Mouse (Mus musculus) left cerebral cortex, adult 2 months (tissue): Measurements from ENCODE around the gene Bckdha. TPM values are rescaled to one million over a fixed set of nuclear protein-coding genes. Genes with fewer than 3 reads are reported as not detected.

ENCODE experiments used
- DNase-seq, 2 experiments: peaks; one replicate each; pipeline ENCODE4 v3.0.0; 2021 to 2022; ENCODE audit warnings: low spot score in 2 of 2, mixed read lengths in 1 of 2; ENCODE audit errors: extremely low spot score in 1 of 2
- H3K27ac ChIP-seq: fragments of 200-600 bp; 2 replicates; pipeline ENCODE4 v1.8.1; 2022
- H3K4me3 ChIP-seq: fragments of 200-600 bp; 2 replicates; pipeline ENCODE4 v1.8.1; 2022
- CTCF ChIP-seq: fragments of 200-600 bp; IDR thresholded peaks from 2 replicates; pipeline ENCODE4 v1.8.1; 2022; ENCODE audit warnings: antibody characterized with exemption, mild to moderate bottlenecking, moderate library complexity
- intact Hi-C: fragments of 180-260 bp; cut with DNase I; formaldehyde crosslinking; loops from one replicate; pipeline ENCODE4 v1.15.1; 2025
- total RNA-seq, 2 experiments: library from RNA; stranded (reverse); gene quantifications; 2 replicates each; pipeline ENCODE4 v1.2.3; 2021

Gene Bckdha
- total RNA-seq, 2 experiments from 2014 or later = 32.9 to 33.9 TPM

DNA sequence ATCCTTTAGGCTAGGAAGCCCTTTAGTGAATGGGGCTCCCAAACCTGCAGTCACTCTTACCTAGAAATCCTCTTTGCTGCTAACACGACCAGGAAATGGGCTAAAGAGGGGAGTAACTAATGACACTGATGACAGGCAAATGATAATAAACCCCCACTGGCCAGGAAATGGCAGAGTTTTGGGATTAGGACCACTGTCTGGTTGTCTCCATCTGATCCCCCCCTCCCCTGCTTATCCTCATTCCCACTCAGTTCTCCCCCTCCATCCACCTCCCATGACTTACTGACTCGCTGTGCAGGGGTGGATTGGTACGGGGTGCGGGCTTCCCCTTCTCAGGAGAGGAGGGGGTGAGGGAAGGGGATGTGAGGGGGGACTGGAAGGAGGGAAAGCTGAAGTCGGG, 31.3 kb upstream of the Bckdha start:
- no peak overlapping the region for H3K27ac ChIP-seq
- no peak for DNase-seq
- H3K4me3 ChIP-seq = no peak overlapping the region
- intact Hi-C loops = no loop called here
- TF ChIP-seq CTCF = no peak

DNA sequence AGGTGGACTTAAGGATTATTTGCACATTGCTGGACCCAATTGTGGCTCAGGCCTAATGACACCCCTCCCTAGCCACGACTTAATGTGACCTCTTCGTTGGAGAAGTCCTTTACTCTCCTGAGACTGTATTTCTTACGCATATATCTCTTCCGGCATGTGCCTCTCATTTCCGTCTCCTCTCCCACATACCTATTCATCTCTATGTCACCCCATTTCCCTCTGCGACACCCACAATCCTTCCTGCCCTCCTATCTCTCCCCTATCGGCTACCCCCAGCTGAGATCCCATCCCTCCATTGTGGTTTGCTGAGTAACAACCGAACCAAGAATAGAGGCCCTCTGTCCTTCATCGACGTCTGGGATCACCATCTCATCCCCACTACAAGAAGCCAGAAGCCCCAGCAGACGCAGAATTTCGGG, 30.8 kb upstream of the Bckdha start:
- no peak for TF ChIP-seq CTCF
- intact Hi-C loops = no loop called here
- DNase-seq = no peak
- Histone ChIP-seq H3K27ac (no peak overlapping the region), H3K4me3 (peak overlapping the region; percentile 49)

DNA sequence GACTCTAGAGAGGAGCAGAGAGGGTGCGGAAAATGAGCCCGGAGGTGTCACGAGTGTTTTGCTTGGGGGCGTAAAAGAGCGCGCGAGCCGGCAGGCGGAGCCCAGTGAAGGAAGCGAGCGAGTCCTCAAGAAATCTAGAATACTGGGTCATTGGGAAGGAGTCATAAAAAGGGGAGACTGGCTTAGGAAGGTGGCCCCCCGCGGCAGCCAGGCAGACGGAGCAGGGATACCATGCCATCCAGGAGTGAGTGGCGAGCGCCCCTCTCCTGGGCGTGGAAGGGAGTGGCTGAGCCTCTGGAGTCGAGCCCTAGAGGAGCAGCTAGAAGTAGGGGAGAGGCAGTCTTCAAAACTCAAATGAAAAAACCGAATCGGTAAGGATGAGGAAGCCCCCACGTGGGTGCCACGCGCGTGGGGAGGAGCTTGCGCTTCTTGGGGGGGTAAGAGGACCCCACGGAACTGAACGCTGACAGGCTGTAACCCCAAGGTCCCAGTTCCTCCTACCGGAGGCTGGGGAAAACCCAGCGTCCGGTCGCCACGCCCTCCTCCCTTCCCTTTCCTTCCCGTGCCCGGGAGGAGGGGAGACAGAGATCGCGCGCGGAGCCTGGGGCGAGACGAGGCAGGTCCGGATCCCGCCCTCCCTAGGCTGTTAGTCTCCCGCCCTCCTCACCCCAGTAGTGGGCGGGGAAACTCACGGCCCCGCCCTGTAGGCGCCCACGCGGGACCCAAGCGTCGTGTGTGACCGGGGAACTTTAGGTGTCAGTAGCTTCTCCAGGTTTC, 30.2 kb upstream of the Bckdha start:
- TF ChIP-seq CTCF = no peak
- Histone ChIP-seq H3K27ac (peak overlapping the region; percentile 29), H3K4me3 (peak overlapping the region; percentile 49)
- DNase-seq = peak in 1 of 2 experiments; percentile 32
- intact Hi-C loops = no loop called here

DNA sequence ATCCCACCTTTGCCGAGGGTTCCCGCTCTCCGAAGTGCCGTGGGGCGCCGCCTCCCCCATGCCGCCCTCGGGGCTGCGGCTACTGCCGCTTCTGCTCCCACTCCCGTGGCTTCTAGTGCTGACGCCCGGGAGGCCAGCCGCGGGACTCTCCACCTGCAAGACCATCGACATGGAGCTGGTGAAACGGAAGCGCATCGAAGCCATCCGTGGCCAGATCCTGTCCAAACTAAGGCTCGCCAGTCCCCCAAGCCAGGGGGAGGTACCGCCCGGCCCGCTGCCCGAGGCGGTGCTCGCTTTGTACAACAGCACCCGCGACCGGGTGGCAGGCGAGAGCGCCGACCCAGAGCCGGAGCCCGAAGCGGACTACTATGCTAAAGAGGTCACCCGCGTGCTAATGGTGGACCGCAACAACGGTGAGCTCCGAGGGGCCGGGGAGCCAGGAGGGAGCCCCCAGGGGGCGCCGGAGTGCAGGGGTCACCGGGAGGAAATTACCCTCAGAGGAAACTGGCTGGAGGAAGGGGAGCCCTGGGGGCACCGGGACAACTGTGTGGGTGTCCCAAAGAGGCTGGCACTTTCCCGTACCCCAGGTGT, 29.1 kb upstream of the Bckdha start:
- intact Hi-C loops = loop anchor here (1.0 kb wide), 1 partner anchor 31 kb away; the partner anchor contains the start of gene Ccdc97
- Histone ChIP-seq H3K27ac (no peak overlapping the region), H3K4me3 (peak overlapping the region; percentile 49)
- peak; percentile 26 for TF ChIP-seq CTCF
- no peak for DNase-seq

DNA sequence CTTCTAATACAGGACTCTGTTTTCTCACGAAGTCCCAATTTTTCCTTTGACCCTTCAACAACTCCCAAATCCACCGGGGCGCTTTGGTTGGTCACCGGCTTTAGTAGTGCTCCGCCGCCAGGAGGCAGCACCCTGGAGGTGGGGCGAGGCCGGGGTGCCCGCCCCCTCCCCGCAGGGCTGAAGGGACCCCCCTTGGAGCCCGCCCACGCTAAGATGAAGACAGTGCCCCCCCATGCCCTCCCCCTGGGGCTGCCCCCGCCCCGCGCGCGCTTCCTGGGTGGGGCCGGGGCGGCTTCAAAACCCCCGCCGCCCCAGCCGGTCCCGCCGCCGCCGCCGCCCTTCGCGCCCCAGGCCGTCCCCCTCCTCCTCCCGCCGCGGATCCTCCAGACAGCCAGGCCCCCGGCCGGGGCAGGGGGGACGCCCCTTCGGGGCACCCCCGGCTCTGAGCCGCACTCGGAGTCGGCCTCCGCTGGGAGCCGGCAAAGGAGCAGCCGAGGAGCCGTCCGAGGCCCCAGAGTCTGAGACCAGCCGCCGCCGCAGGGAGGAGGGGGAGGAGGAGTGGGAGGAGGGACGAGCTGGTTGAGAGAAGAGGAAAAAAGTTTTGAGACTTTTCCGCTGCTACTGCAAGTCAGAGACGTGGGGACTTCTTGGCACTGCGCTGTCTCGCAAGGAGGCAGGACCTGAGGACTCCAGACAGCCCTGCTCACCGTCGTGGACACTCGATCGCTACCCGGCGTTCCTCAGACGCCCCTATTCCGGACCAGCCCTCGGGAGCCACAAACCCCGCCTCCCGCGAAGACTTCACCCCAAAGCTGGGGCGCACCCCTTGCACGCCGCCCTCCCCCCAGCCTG, 28.1 kb upstream of the Bckdha start, which contains the start of gene Tgfb1:
Gene Tgfb1 (plus strand): TSS at position 323 of the 852 bp plus-strand sequence.
- Histone ChIP-seq H3K27ac (peak within 1 kb of the TSS; percentile 70), H3K4me3 (peak within 1 kb of the TSS; percentile 49)
- DNase-seq = peak in 1 of 2 experiments; percentile 53
- intact Hi-C loops = loop anchor here (1.0 kb wide), 1 partner anchor 32 kb away; the partner anchor contains the start of gene Ccdc97
- TF ChIP-seq CTCF = peak; percentile 69

DNA sequence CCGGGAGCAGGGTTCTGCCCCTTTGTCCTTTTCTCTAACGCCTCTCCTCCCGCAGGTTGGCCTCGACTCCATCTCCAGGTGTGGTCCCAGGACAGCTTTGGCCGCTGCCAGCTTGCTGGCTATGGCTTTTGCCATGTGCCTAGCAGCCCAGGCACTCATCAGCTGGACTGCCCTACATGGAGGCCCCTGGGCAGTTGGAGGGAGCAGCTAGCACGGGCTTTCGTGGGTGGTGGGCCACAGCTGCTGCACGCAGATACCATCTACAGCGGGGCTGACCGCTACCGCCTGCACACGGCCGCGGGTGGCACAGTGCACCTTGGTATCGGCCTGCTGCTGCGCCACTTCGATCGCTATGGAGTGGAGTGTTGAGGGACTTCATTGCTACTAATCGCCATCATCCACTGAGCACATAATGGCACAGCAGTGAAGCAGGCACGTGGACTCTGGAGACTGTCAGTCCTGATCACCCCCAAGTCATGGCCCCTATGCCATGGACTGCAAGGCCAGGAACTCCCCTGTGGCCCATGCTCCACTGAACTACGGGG, 27.2 kb upstream of the Bckdha start:
- no peak for TF ChIP-seq CTCF
- H3K4me3 ChIP-seq = no peak overlapping the region
- no peak for DNase-seq
- intact Hi-C loops = no loop called here
- no peak overlapping the region for H3K27ac ChIP-seq

DNA sequence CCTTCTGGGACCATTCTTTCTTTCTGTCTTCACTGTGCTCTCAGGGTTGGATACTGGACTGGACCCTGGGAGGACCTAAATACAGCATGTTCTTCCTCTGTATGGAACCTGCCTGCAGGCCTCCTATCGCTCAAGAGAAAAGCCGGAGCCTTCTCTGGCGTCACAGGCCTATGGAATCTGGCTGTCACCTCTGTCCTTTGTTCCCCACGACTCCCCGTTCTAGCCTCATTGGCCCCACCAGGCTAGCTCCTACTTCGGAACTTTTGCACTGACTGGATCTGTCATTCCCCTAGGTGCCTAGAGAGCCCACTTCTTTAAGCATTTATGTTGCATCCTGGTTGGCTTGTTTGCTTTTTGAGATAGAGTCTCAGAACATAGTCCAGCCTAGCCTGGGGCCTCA, 25.9 kb upstream of the Bckdha start:
- intact Hi-C loops = no loop called here
- no peak for DNase-seq
- H3K27ac ChIP-seq = no peak overlapping the region
- H3K4me3 ChIP-seq = no peak overlapping the region
- no peak for TF ChIP-seq CTCF

DNA sequence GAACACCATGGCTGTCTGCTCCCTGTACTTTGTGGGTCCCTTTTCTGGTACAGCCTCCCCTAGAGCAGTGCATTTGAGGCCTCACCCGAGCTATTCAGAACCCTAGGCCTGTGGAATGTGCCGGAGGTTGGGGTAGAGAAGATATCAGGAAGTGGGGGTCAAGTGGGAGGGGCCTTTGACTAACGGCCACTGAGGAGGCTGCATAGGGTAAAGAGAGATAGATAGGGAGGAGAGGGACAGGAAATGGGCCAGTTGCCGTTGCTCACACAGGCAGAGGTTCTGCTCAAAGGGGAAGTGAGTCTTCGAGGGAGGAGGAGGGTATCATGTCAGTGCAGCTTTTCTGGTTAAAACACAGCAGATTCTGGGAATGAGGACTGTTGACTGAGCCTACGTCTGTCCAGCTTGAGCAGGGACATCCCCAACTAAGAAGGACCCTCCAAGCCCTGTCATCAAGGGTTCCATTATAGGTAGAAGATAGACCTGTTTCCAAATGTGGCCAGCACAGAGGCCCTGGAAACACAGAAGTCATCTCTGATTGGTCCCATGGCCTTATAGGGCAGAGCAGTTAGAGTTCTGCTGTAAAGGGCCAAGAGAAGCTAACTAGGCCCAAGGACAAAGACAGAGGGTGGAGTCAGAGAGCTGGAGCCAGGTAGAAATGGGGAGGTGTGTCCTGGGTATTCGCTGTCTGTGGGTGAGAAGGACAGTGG, 24.8 kb upstream of the Bckdha start:
- no peak for TF ChIP-seq CTCF
- intact Hi-C loops = no loop called here
- H3K4me3 ChIP-seq = no peak overlapping the region
- no peak for DNase-seq
- H3K27ac ChIP-seq = no peak overlapping the region

DNA sequence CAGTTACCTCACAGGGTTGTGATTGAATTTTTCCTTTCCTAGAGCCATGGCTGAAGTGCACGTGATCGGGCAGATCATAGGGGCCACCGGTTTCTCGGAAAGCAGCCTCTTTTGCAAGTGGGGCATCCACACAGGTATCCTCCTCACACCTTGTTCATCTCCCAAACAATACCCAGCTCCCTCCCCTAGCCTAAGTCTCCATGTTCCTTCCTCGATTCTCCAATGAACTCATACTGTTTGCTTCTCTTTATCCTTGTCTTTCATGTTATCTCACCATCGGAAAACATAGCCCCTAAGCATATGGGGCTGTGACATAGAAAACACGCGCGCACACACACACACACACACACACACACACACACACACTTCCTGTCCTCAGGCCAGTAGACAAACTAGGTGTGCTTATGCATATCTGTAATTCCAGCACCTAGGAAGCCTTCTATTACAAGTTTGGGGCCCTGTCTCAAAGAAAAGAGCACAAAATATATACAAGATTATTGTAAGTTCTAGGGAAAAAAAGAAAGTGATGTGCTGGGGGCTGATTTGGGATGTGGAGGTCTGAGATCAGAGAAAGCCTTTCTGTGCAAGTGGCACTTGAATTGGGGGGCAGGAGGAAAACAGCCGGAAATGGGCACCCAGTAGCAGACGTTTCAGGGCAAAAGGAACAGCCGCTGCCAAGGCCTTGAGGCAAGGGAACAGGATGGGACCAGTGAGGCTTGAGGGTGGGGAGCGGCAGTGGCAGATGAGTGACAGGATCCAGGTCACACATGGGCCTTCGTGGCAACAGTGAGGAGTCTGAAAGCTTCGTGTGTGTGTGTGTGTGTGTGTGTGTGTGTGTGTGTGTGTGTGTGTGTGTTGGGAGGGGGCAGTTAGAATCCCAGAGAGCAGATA, 22.8 kb upstream of the Bckdha start:
- Histone ChIP-seq H3K4me3 (peak overlapping the region; percentile 62), H3K27ac (peak overlapping the region; percentile 99; the same call in 1 of the 2 replicates)
- no peak for TF ChIP-seq CTCF
- intact Hi-C loops = no loop called here
- DNase-seq = no peak
